Mouse (Mus musculus) hematopoietic stem cell, adult 5-6 weeks (primary cell): ENCODE data around the gene Lamtor5. TPM values are rescaled to one million over a fixed set of nuclear protein-coding genes. Genes with fewer than 3 reads are reported as not detected.

ENCODE experiments used
- ATAC-seq, 2 experiments: fragments of 125-278 bp in 1 of 2; replicated peaks in 1 of 2; 2 replicates each; pipeline ENCODE4 v1.8.0; 2016 to 2017; ENCODE audit warnings: inconsistent platforms in 2 of 2, mild to moderate bottlenecking in 2 of 2, moderate number of reproducible peaks in 2 of 2, low read depth in 1 of 2, moderate TSS enrichment in 1 of 2; ENCODE audit not compliant: low FRiP score in 2 of 2, poor library complexity in 2 of 2, severe bottlenecking in 2 of 2, insufficient read depth in 1 of 2, low TSS enrichment in 1 of 2
- total RNA-seq: library from RNA; stranded (forward); fragments of 172-1452, 232-1000 nt; gene quantifications from 2 replicates; pipeline ENCODE4 v1.2.3, GENCODE M21; 2017

Gene Lamtor5
- 43.8 and 51.2 TPM in 2 replicates for total RNA-seq

GRCm38 (mm10) chr3:107278479-107279269 is at the start of gene Lamtor5:
Lamtor5 (plus strand) TSS chr3:107278858.
- peak; percentile 86 to 91 for ATAC-seq

GRCm38 (mm10) chr3:107229221-107229620 is 49.4 kb upstream of the Lamtor5 start:
- no peak for ATAC-seq

GRCm38 (mm10) chr3:107229822-107230221 is 48.8 kb upstream of the Lamtor5 start:
- ATAC-seq, result no peak

GRCm38 (mm10) chr3:107230527-107230926 is 48.1 kb upstream of the Lamtor5 start, which contains the start of gene A630076J17Rik:
A630076J17Rik (plus strand) TSS chr3:107230614.
- no peak for ATAC-seq

- ATAC-seq, result no peak
These were observed 47.5 kb upstream of the Lamtor5 start for GRCm38 (mm10) chr3:107231202-107231601.

GRCm38 (mm10) chr3:107233351-107233813 is 45.3 kb upstream of the Lamtor5 start:
- ATAC-seq, result peak; percentile 85 to 90

- no peak for ATAC-seq
These were observed 44.7 kb upstream of the Lamtor5 start for GRCm38 (mm10) chr3:107233945-107234344.

- no peak for ATAC-seq
These were observed 40.6 kb upstream of the Lamtor5 start for GRCm38 (mm10) chr3:107238051-107238450.

GRCm38 (mm10) chr3:107238471-107238980 is 40.1 kb upstream of the Lamtor5 start:
- ATAC-seq, result no peak

- no peak for ATAC-seq
These were observed 39.1 kb upstream of the Lamtor5 start, which contains the start of gene Prok1 for GRCm38 (mm10) chr3:107239607-107240006. Prok1 (minus strand) TSS chr3:107239707.

GRCm38 (mm10) chr3:107241389-107242094 is 37.1 kb upstream of the Lamtor5 start:
- peak; percentile 57 to 68; a peak in 3 of 4 replicates for ATAC-seq

GRCm38 (mm10) chr3:107246876-107247275 is 31.8 kb upstream of the Lamtor5 start:
- no peak for ATAC-seq

- ATAC-seq, result no peak
These were observed 29.6 kb upstream of the Lamtor5 start for GRCm38 (mm10) chr3:107249042-107249441.

GRCm38 (mm10) chr3:107250320-107250719 is 28.3 kb upstream of the Lamtor5 start:
- no peak for ATAC-seq

- ATAC-seq, result peak; percentile 68 to 71
These were observed 26.6 kb upstream of the Lamtor5 start for GRCm38 (mm10) chr3:107252035-107252434.

- no peak for ATAC-seq
These were observed 24.7 kb upstream of the Lamtor5 start for GRCm38 (mm10) chr3:107253925-107254324.

GRCm38 (mm10) chr3:107255992-107256391 is 22.7 kb upstream of the Lamtor5 start:
- ATAC-seq, result no peak

GRCm38 (mm10) chr3:107256724-107257123 is 21.9 kb upstream of the Lamtor5 start:
- no peak for ATAC-seq
